Comparison of ENCODE assay signal across 7 mouse cellular contexts in genomic region chr7:31151301-31152241, GRCm38 (mm10). TPM values are rescaled to one million over a fixed set of nuclear protein-coding genes. Genes with fewer than 3 reads are reported as not detected.
DNase-seq lines count a peak whose midpoint lies in the region; ATAC-seq and TF ChIP-seq lines count a peak whose summit lies in the region.

No protein-coding gene starts in this region.

- H3K4me3 ChIP-seq in ES-Bruce4 (ENCODE audit: low read depth, low read length), result peak overlapping the region; percentile 95
- H3K4me3 ChIP-seq in forebrain, embryonic 13.5 days, result peak overlapping the region; percentile 72
- H3K4me3 ChIP-seq in small intestine, adult 2 months (ENCODE audit: low read depth, low read length), result peak overlapping the region; percentile 67

- TF ChIP-seq EP300 in ES-Bruce4 (IDR thresholded peaks at IDR 0.05; ENCODE audit: insufficient read depth, low read depth, low read length), result peak; percentile 55; the same call in 1 of the 2 replicates

- H3K4me1 ChIP-seq in ES-Bruce4 (ENCODE audit: control insufficient read depth, insufficient read depth, low read length), result peaks cover 4% of the 10 kb centered on the region
- peaks cover 36% of the 10 kb centered on the region for H3K4me1 ChIP-seq in forebrain, embryonic 13.5 days
- peaks cover 13% of the 10 kb centered on the region for H3K4me1 ChIP-seq in small intestine, adult 2 months (ENCODE audit: control insufficient read depth, insufficient read depth, insufficient read length, low read length)

- peak; percentile 28 for ATAC-seq in forebrain, embryonic 13.5 days
- peak; percentile 28 for ATAC-seq in megakaryocyte progenitor cell, adult 5-6 weeks (replicated peaks; ENCODE audit: poor library complexity)

- no peaks in the 10 kb centered on the region for H3K9me3 ChIP-seq in ES-Bruce4 (replicated peaks; ENCODE audit: control insufficient read depth, insufficient read depth, low read length, poor library complexity, severe bottlenecking)
- no peaks in the 10 kb centered on the region for H3K9me3 ChIP-seq in forebrain, embryonic 13.5 days (replicated peaks)

- peak; percentile 37 for TF ChIP-seq POLR2A in ES-Bruce4 (IDR thresholded peaks at IDR 0.05; ENCODE audit: insufficient read depth, low read length)
- no peak for TF ChIP-seq POLR2A in small intestine, adult 2 months (IDR thresholded peaks at IDR 0.05; ENCODE audit: low read depth, low read length)

- intact Hi-C loops in heart, postnatal 36 days (cut with DNase I), result loop anchor here (2.0 kb wide), 1 partner anchor 17 kb away; no protein-coding TSS in a partner anchor

- H3K27ac ChIP-seq in ES-Bruce4 (ENCODE audit: insufficient read depth, low read length), result peak overlapping the region; percentile 88
- H3K27ac ChIP-seq in forebrain, embryonic 13.5 days, result peak overlapping the region; percentile 96
- peak overlapping the region; percentile 91 for H3K27ac ChIP-seq in small intestine, adult 2 months (ENCODE audit: insufficient read depth, low read depth, low read length)

- TF ChIP-seq CTCF in ES-Bruce4 (IDR thresholded peaks at IDR 0.05; ENCODE audit: low read depth, low read length), result no peak
- no peak for TF ChIP-seq CTCF in small intestine, adult 2 months (IDR thresholded peaks at IDR 0.05; ENCODE audit: extremely low read depth, insufficient read length, insufficient replicate concordance, low read depth, low read length)

- peak overlapping the region; percentile 94 for H3K9ac ChIP-seq in ES-Bruce4 (ENCODE audit: low read depth, poor library complexity, severe bottlenecking)
- H3K9ac ChIP-seq in forebrain, embryonic 13.5 days, result peak overlapping the region; percentile 92

- peak overlapping the region; percentile 85 for H3K4me2 ChIP-seq in forebrain, embryonic 13.5 days

- WGBS in forebrain, embryonic 13.5 days, result 16% methylated on average over 23 of the region's 23 CpGs
- 62% methylated on average over 23 of the region's 23 CpGs for WGBS in small intestine, adult 2 months

- no peaks in the 10 kb centered on the region for H3K36me3 ChIP-seq in ES-Bruce4 (ENCODE audit: control insufficient read depth, insufficient read depth, low read length, poor library complexity, severe bottlenecking)
- H3K36me3 ChIP-seq in forebrain, embryonic 13.5 days (ENCODE audit: poor library complexity, severe bottlenecking), result peaks cover 8% of the 10 kb centered on the region
- no peaks in the 10 kb centered on the region for H3K36me3 ChIP-seq in small intestine, adult 2 months (ENCODE audit: control insufficient read depth, insufficient read depth, low read length)

- peak; percentile 49 for DNase-seq in adrenal gland, postnatal 25 days
- DNase-seq in heart, postnatal 36 days, result peak; percentile 70 to 82
- DNase-seq in layer of hippocampus, postnatal 10 days (ENCODE audit: low spot score in 2 of 2), result peak; percentile 61 to 70

- H3K27me3 ChIP-seq in ES-Bruce4 (ENCODE audit: control insufficient read depth, insufficient read depth, low read length, poor library complexity, severe bottlenecking), result no peaks in the 10 kb centered on the region
- no peaks in the 10 kb centered on the region for H3K27me3 ChIP-seq in forebrain, embryonic 13.5 days
- no peaks in the 10 kb centered on the region for H3K27me3 ChIP-seq in small intestine, adult 2 months (ENCODE audit: control insufficient read depth, insufficient read depth, low read length)

RNA-seq across cellular contexts. Expression of gene Gramd1a, which starts 4.1 kb away (rescaled TPM):
- 52.0 and 54.9 TPM in 2 replicates for polyA plus RNA-seq in ES-Bruce4 (2011; ENCODE audit: insufficient read depth, insufficient read length, low read depth, missing spikeins)
- total RNA-seq in adrenal gland, postnatal 25 days (2021), result 42.9 and 50.5 TPM in 2 replicates
- 171 and 189 TPM in 2 replicates for polyA plus RNA-seq in forebrain, embryonic 13.5 days (2015; fragmentation: Nextera tagmentation; extraction: Ambion mirVana)
- 10 to 100 TPM; 33.6 to 37.9 TPM for total RNA-seq in heart, postnatal 36 days (2021)
- 100 to 1,000 TPM; 143 to 144 TPM for total RNA-seq in layer of hippocampus, postnatal 10 days (2021)
- 67.1 and 71.7 TPM in 2 replicates for total RNA-seq in megakaryocyte progenitor cell, adult 5-6 weeks (2015)
- 24.6 and 28.8 TPM in 2 replicates for total RNA-seq in megakaryocyte progenitor cell, adult 5-6 weeks (2017)
- 56.4 and 64.9 TPM in 2 replicates for polyA plus RNA-seq in small intestine, adult 2 months (2012; rRNA removed)

RNA-seq across cellular contexts. Expression of gene Scn1b, which starts 24.8 kb away (rescaled TPM):
- polyA plus RNA-seq in ES-Bruce4 (2011; ENCODE audit: insufficient read depth, insufficient read length, low read depth, missing spikeins), result 26.1 and 27.5 TPM in 2 replicates
- total RNA-seq in adrenal gland, postnatal 25 days (2021), result 10.1 and 11.3 TPM in 2 replicates
- 1.1 and 1.3 TPM in 2 replicates for polyA plus RNA-seq in forebrain, embryonic 13.5 days (2015; fragmentation: Nextera tagmentation; extraction: Ambion mirVana)
- total RNA-seq in heart, postnatal 36 days (2021), result 10 to 100 TPM; 29.2 to 29.5 TPM
- total RNA-seq in layer of hippocampus, postnatal 10 days (2021), result 100 to 1,000 TPM; 264 to 274 TPM
- total RNA-seq in megakaryocyte progenitor cell, adult 5-6 weeks (2015), result not detected in 2 replicates
- 0.17 and 0.37 TPM in 2 replicates for total RNA-seq in megakaryocyte progenitor cell, adult 5-6 weeks (2017)
- 11.1 and 19.6 TPM in 2 replicates for polyA plus RNA-seq in small intestine, adult 2 months (2012; rRNA removed)

RNA-seq across cellular contexts. Expression of gene Hpn, which starts 36.5 kb away (rescaled TPM):
- polyA plus RNA-seq in ES-Bruce4 (2011; ENCODE audit: insufficient read depth, insufficient read length, low read depth, missing spikeins), result 27.6 and 28.7 TPM in 2 replicates
- total RNA-seq in adrenal gland, postnatal 25 days (2021), result 1.4 and 4.5 TPM in 2 replicates
- not detected in 2 replicates for polyA plus RNA-seq in forebrain, embryonic 13.5 days (2015; fragmentation: Nextera tagmentation; extraction: Ambion mirVana)
- 1 to 10 TPM; 1.9 to 3.9 TPM for total RNA-seq in heart, postnatal 36 days (2021)
- 1 to 10 TPM; 2.1 to 2.9 TPM for total RNA-seq in layer of hippocampus, postnatal 10 days (2021)
- total RNA-seq in megakaryocyte progenitor cell, adult 5-6 weeks (2015), result 6.9 and 8.7 TPM in 2 replicates
- total RNA-seq in megakaryocyte progenitor cell, adult 5-6 weeks (2017), result 1.1 and 4.9 TPM in 2 replicates
- polyA plus RNA-seq in small intestine, adult 2 months (2012; rRNA removed), result 4.2 and 27.5 TPM in 2 replicates

Comparison
In these comparisons a context has a peak if more than half of its experiments do, and no peak if none do; other contexts are left out.
1. Peak in every context shown above with its lines: DNase-seq, ATAC-seq, H3K4me3 ChIP-seq and H3K27ac ChIP-seq.
2. RNA of gene Scn1b, which starts 24.8 kb away (total RNA-seq): 264 to 274 TPM in layer of hippocampus, postnatal 10 days; 29.2 to 29.5 TPM in heart, postnatal 36 days, 10.1 to 11.3 TPM in adrenal gland, postnatal 25 days and 0.17 to 0.37 TPM in megakaryocyte progenitor cell, adult 5-6 weeks; every median in the first group is over 4 times any median in the second.